Mouse (Mus musculus) stomach, embryonic 16.5 days (tissue): ENCODE results near the gene Hist1h2ap. TPM values are rescaled to one million over a fixed set of nuclear protein-coding genes. Genes with fewer than 3 reads are reported as not detected.
"Not testable (repeated sequence)": the region's sequence is repeated elsewhere in the genome, so short reads cannot be mapped to it uniquely, and the experiment has no call there.

Experiments used
- ATAC-seq: fragments of 200-750 bp; cut with Nextera tagmentation; 2 replicates; pipeline ENCODE4 v1.8.0; 2017; ENCODE audit warnings: moderate number of reproducible peaks, moderate TSS enrichment; ENCODE audit not compliant: insufficient read depth, low FRiP score
- H3K27ac ChIP-seq: fragments of 300-500 bp; sonication (generic); 2 replicates; pipeline ENCODE4 v1.5.1; 2014; ENCODE audit warnings: low read length
- H3K27me3 ChIP-seq: fragments of 300-500 bp; sonication (generic); 2 replicates; pipeline ENCODE4 v1.6.1; 2014; ENCODE audit warnings: low read length, control low read depth, mixed read lengths; ENCODE audit not compliant: control insufficient read depth, insufficient read depth
- H3K36me3 ChIP-seq: fragments of 300-500 bp; sonication (generic); 2 replicates; pipeline ENCODE4 v1.6.1; 2014; ENCODE audit warnings: low read length; ENCODE audit not compliant: control insufficient read depth, insufficient read depth
- H3K4me1 ChIP-seq: fragments of 300-500 bp; sonication (generic); 2 replicates; pipeline ENCODE4 v1.6.1; 2014; ENCODE audit warnings: low read length, control low read depth, mixed read lengths; ENCODE audit not compliant: control insufficient read depth, insufficient read depth
- H3K4me2 ChIP-seq: fragments of 300-500 bp; sonication (generic); 2 replicates; pipeline ENCODE4 v1.6.1; 2014; ENCODE audit warnings: low read depth, low read length, mixed read lengths
- H3K4me3 ChIP-seq: fragments of 300-500 bp; sonication (generic); replicated peaks from 2 replicates; pipeline ENCODE4 v1.5.1; 2014; ENCODE audit warnings: mild to moderate bottlenecking, low read length
- H3K9ac ChIP-seq: fragments of 300-500 bp; sonication (generic); 2 replicates; pipeline ENCODE4 v1.6.1; 2014; ENCODE audit warnings: low read length
- H3K9me3 ChIP-seq: fragments of 300-500 bp; sonication (generic); replicated peaks from 2 replicates; pipeline ENCODE4 v1.6.1; 2016; ENCODE audit warnings: low read length, control low read depth; ENCODE audit not compliant: control insufficient read depth
- WGBS: fragments of 180-500 bp; shearing (Covaris S2); extraction: QIAGEN DNeasy Blood & Tissue Kit; methylation state at CpG from one replicate; pipeline ENCODE4 v1.1.7; 2014; 5-methylcytosine and 5-hydroxymethylcytosine counted together
- polyA plus RNA-seq: library from polyadenylated mRNA; unstranded; fragments of >200 nt; fragmentation: Nextera tagmentation; extraction: Ambion mirVana; gene quantifications from 2 replicates; pipeline ENCODE4 v1.2.1, GENCODE M21; 2015

Hist1h2ap gene
- polyA plus RNA-seq, 1 experiment from 2014 or later = 2,657 TPM

DNA sequence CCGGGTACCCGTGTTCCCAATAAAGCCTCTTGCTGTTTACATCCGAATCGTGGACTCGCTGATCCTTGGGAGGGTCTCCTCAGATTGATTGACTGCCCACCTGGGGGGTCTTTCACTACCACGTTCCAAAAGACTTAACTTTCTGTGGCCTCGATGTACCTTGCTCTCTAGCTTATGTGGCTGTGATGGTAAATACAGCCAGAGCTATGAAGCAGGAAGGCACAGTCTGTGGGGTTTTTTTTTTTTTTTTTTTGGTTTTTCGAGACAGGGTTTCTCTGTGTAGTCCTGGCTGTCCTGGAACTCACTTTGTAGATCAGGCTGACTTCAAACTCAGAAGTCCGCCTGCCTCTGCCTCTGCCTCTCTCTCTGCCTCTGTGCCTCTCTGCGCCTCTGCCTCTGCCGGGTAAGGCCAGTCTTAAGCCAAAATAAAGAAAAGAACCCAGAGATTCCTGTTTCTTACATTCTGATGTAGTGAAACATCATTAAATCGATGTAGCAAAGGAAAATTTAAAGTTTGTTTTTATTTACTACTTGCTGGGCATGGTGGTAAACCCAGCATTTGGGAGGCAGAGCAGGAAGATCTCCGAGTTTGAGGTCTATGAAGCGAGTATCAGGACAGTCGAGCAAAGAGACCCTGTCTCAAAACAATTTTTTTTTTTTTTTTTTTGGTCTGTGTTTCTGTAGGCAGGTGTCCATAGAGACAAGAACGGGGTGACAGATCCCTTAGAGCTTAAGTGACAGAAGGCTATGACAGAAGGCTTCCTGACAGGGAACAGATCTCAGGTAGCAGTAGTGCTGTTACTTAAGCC lies 13.0 kb downstream of the Hist1h2ap start:
- not testable (repeated sequence) for H3K9ac ChIP-seq, H3K4me2 ChIP-seq, H3K27ac ChIP-seq, H3K9me3 ChIP-seq, H3K27me3 ChIP-seq, H3K36me3 ChIP-seq, H3K4me1 ChIP-seq, H3K4me3 ChIP-seq, ATAC-seq
- WGBS = 57% methylated on average over 4 of the region's 16 CpGs

DNA sequence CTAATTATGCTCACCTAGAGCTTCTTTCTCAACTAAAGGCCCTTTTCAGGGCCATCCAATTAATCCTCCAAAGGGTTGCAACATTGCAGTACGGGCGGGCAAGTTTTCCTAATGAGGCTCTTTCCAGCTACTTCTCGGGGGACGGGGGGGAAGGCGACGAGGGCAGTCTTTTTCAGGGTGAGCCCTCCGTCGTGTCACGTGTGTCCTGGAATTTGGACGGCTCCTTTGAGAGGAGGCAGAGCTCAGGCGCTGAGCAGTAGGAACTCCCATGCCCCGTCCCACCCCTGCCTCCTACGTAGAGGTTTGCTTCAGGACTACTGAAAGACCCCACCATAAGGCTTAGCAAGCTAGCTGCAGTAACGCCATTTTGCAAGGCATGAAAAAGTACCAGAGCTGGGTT lies 21.2 kb downstream of the Hist1h2ap start:
- not testable (repeated sequence) for H3K9me3 ChIP-seq, H3K4me1 ChIP-seq, H3K27ac ChIP-seq, H3K27me3 ChIP-seq, H3K9ac ChIP-seq, H3K36me3 ChIP-seq
- ATAC-seq = peak; percentile 59
- peak overlapping the region; percentile 39; the same call in 1 of the 2 replicates for H3K4me2 ChIP-seq
- WGBS = 0% methylated on average over 10 of the region's 14 CpGs
- peak overlapping the region; percentile 25; the same call in 1 of the 2 replicates for H3K4me3 ChIP-seq

DNA sequence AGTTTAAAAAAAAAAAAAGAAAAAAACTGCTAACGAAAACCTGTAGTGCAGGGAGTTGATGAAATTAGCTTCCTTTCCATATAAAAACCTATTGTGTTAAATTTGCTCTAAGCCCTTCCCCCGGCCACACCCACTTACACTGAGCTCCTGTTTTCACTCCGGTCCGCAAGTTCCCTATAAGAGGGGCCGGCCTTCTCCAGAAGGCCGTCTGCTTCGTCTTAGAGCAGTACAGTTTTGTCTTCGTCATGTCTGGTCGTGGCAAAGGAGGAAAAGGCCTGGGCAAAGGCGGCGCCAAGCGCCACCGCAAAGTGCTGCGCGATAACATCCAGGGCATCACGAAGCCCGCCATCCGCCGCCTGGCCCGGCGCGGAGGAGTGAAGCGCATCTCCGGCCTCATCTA lies 21.8 kb downstream of the Hist1h2ap start, which contains the start of gene Hist1h4m:
Gene Hist1h4m, plus strand, starts transcription at position 208 of the 400 bp plus-strand sequence.
- no CpG with 5 or more reads among the region's 24 CpGs for WGBS
- not testable (repeated sequence) for H3K27ac ChIP-seq, H3K36me3 ChIP-seq, H3K4me1 ChIP-seq, H3K27me3 ChIP-seq, H3K9ac ChIP-seq, H3K9me3 ChIP-seq
- H3K4me3 ChIP-seq = peak within 1 kb of the TSS; percentile 25; the same call in 1 of the 2 replicates
- H3K4me2 ChIP-seq = peak within 1 kb of the TSS; percentile 39; the same call in 1 of the 2 replicates
- peak; percentile 72; the same call in 1 of the 2 replicates for ATAC-seq

DNA sequence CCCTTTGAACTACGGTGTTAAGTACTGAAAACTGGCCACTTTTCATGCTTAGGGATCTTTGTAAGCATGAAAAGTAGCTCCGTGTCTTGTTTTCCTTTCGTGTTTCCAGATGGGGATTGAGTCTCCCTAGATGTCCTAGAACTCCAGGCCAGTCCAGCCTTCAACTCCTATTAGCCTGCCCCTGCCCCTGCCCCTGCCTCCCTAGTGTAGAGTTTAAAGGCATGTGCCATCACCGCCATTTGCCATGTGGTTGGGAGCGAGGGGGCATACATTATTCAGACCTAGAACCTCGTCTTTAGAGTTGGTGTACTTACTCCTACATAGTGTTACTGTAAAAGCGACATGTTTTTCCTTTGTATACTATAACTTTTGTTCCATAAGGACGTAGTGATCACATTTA lies 22.2 kb downstream of the Hist1h2ap start:
- not testable (repeated sequence) for H3K4me2 ChIP-seq, H3K4me1 ChIP-seq, ATAC-seq, H3K27me3 ChIP-seq, H3K9me3 ChIP-seq, H3K9ac ChIP-seq, H3K4me3 ChIP-seq, H3K36me3 ChIP-seq, H3K27ac ChIP-seq
- no CpG with 5 or more reads among the region's 8 CpGs for WGBS

DNA sequence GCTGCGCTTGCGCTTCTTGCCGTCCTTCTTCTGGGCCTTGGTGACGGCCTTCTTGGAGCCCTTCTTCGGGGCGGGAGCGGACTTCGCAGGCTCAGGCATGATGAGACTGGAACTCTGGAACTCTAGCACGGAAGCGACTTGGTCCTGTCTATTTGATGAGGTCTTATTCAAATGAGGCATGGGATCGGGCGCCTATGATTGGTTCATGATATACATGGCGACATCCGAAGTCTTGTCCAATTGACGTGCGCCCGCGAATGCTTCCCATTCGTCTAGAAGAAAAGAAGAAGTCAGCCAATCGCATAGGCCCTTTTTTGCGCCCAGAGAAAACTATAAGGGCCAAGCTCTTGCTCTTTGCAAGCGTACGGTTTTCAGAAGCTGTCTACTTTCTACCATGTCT lies 23.2 kb downstream of the Hist1h2ap start, which contains the start of the genes Hist1h2bq and Hist1h2ao:
Gene Hist1h2bq, minus strand, starts transcription at position 125 of the 400 bp plus-strand sequence.
Gene Hist1h2ao, plus strand, starts transcription at position 393 of the 400 bp plus-strand sequence.
- H3K36me3 ChIP-seq, H3K9me3 ChIP-seq, H3K4me2 ChIP-seq, H3K9ac ChIP-seq, H3K4me1 ChIP-seq, H3K4me3 ChIP-seq, H3K27me3 ChIP-seq, H3K27ac ChIP-seq: not testable (repeated sequence)
- WGBS = no CpG with 5 or more reads among the region's 23 CpGs
- ATAC-seq = peak; percentile 95

DNA sequence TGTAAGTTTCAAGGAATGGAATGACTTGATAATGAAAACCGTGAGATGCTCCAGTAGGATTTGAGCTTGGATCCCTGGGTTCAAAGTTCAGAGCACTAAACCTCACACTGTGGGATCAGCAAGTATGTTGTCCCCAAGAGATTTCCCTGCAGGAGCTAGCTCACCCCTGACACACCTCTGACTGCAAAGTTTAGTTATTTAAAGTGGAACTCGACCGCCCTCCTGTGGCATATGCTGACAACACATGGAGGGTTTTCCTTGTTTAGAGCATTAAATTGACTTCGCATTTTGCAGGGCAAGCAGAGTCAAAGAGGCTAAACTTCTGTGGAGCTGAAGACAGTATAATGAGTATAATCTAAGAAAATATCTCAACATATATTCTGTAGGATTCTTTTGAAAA lies 30.2 kb downstream of the Hist1h2ap start:
- not testable (repeated sequence) for H3K27ac ChIP-seq, H3K9me3 ChIP-seq, H3K36me3 ChIP-seq, H3K4me2 ChIP-seq, H3K4me1 ChIP-seq, H3K4me3 ChIP-seq, H3K9ac ChIP-seq, H3K27me3 ChIP-seq
- ATAC-seq = peak; percentile 80; the same call in 1 of the 2 replicates
- no CpG with 5 or more reads among the region's 4 CpGs for WGBS

DNA sequence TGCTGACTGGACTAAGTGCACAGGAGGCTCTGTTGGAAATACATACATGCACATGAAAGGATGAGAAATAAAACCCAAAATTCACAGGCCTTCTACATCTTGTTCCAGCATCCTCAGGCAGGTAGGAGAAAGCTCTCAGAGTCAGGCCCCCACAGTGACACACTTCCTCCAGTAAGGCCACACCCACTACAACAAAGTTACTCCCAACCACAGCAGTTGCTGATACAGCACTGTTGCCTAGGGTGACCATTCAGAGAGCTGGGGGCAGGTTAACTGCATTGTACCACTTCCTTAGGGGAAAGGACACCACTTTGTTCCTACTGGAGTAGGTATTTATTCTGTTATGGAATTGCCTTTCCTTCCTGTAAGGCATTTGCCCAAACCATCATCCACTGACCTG lies 36.1 kb downstream of the Hist1h2ap start:
- not testable (repeated sequence) for H3K36me3 ChIP-seq

DNA sequence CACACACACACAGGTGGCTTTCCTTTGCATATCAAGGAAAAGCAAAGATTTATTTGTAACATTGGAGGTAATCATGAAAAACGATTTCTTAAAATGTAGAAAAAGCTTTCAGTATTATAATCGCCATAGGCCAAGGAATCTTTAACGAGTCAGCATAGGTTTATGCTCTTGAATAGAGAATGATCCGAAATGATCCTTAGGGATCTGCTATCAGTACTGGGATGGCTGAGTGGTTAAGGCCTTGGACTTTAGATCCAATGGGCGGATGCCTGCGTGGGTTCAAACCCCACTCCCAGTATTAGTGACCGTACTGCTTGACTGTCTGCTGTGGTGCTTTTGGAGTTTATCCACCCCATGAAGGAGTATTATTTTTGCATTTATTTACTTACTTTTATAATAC lies 37.7 kb downstream of the Hist1h2ap start:
- no peak overlapping the region for H3K27ac ChIP-seq
- WGBS = 92% methylated on average over 7 of the region's 7 CpGs
- ATAC-seq = no peak
- no peak overlapping the region for H3K4me3 ChIP-seq
- H3K27me3 ChIP-seq = no peaks in the 10 kb centered on the region
- H3K9me3 ChIP-seq = no peaks in the 10 kb centered on the region
- H3K4me1 ChIP-seq = peaks cover 5% of the 10 kb centered on the region; the same call in 1 of the 2 replicates
- no peak overlapping the region for H3K4me2 ChIP-seq
- no peaks in the 10 kb centered on the region for H3K36me3 ChIP-seq
- no peak overlapping the region for H3K9ac ChIP-seq

More for the DNA sequence above, 36.1 kb downstream of the Hist1h2ap start:
- not testable (repeated sequence) for H3K4me3 ChIP-seq, ATAC-seq, H3K4me1 ChIP-seq, H3K27ac ChIP-seq, H3K9me3 ChIP-seq, H3K27me3 ChIP-seq, H3K4me2 ChIP-seq, H3K9ac ChIP-seq

DNA sequence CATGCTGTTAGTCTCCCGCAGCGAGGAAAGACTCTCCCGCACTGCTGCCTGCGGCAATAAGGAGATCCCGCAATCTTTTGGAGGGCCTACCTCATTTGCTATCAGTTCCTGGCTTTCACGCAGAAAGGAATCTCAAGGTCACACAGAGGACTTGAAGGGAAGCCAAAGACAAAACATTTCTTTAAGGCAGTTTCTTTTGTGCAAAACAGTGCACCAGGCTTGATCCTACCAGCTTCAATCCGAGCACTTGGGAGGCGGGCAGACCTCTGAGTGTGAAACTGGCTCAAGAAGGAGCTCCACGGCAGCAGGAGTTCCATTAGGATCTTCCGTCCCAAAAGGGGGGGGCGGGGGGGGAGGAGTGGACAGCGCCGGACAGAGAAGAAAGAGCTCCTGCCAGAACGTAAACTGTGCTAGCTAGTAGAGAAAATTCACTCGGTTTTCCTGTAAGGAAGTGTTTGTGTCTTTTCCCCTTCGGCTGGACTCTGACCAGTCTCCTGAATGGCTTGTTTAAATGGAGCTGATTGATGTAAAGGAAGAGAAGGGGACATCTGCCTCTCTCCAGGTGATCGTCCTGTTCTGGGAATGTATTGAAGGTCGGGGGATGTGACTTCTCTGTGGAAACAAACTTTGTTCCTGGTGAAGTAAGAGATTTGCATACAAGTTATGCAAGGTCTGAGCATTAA lies 42.6 kb downstream of the Hist1h2ap start:
- peak overlapping the region; percentile 58 for H3K4me2 ChIP-seq
- no peaks in the 10 kb centered on the region for H3K36me3 ChIP-seq
- H3K9ac ChIP-seq = peak overlapping the region; percentile 62
- WGBS = 13% methylated on average over 16 of the region's 18 CpGs
- ATAC-seq = no peak
- H3K4me3 ChIP-seq = peak overlapping the region; percentile 33
- H3K9me3 ChIP-seq = no peaks in the 10 kb centered on the region
- H3K27ac ChIP-seq = no peak overlapping the region; the same call in 1 of the 2 replicates
- H3K4me1 ChIP-seq = peaks cover 19% of the 10 kb centered on the region; the same call in 1 of the 2 replicates
- H3K27me3 ChIP-seq = no peaks in the 10 kb centered on the region
